Mouse (Mus musculus): ENCODE measurements around the gene Pygm. TPM values are rescaled to one million over a fixed set of nuclear protein-coding genes. Genes with fewer than 3 reads are reported as not detected.

Pygm gene
- polyA plus RNA-seq, 1 experiment from 2014 or later, result 1.8 TPM

DNA sequence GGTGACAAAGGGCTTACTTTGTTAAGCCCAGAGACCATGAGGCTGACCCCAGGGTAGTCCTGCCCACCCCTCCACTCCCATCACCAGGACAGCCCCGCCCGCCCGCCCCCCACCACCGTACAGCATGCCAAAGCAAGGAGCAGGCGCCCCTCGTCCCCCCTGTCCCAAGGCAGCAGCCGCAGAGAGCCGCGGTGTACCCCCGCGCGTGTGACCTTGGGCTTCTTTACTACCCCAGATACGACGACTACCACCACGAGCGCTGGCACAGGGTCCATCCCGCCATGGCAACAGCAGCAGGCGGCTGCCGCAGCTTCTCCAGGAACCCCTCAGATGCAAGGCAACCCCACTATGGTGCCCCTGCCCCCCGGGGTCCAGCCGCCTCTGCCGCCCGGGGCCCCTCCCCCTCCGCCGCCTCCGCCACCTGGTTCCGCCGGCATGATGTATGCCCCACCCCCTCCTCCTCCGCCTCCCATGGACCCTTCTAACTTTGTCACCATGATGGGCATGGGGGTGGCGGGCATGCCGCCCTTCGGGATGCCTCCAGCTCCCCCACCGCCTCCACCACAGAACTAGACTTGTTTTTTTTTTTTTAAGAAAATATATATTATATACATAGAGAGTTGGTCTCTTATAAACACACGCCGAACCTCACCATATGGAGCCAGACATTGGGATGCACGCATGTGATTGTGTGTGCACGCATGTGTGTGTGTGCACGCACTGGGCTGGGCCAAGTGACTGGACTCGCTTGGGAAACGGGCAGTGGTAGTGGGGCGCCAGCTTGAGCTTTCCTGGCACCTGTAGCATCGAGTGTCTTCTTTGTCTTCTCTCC lies 8.6 kb upstream of the Pygm start:
- no peak for DNase-seq (ENCODE audit: low spot score)
- 91% methylated on average over 39 of the region's 42 CpGs for WGBS

DNA sequence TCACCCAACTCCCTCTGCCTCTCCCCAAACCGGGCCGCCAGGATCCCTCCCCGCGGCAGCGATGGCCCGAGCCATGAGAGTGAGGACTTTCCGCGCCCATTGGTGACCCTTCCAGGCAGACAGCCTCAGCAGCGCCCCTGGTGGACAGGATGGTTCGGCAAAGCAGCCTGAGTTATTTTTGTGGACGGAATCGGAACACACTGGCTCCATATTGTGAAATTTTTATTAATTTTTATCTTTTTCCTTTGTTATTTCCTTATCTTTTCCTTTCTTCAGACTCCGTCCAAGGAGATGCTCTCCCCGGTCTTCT lies 8.0 kb upstream of the Pygm start:
- 81% methylated on average over 14 of the region's 14 CpGs for WGBS
- no peak for ATAC-seq (ENCODE audit: insufficient number of reproducible peaks, low FRiP score, low TSS enrichment, low read depth)
- Histone ChIP-seq H3K9me3 (ENCODE audit: control insufficient read depth, low read length) (no peaks in the 10 kb centered on the region), H3K27me3 (ENCODE audit: control insufficient read depth, insufficient read depth, low read length) (no peaks in the 10 kb centered on the region), H3K27ac (replicated peaks; ENCODE audit: low read depth, low read length) (no peak overlapping the region), H3K4me1 (ENCODE audit: control insufficient read depth, insufficient read depth, low read length) (no peaks in the 10 kb centered on the region), H3K36me3 (ENCODE audit: control insufficient read depth, insufficient read depth, low read length) (peaks cover 54% of the 10 kb centered on the region), H3K4me2 (ENCODE audit: low read depth, severe bottlenecking) (no peak overlapping the region), H3K9ac (ENCODE audit: low read length) (no peak overlapping the region), H3K4me3 (ENCODE audit: low read depth, low read length) (no peak overlapping the region)
- peak; percentile 73 for DNase-seq (ENCODE audit: low spot score)

More for the DNA sequence above, 8.6 kb upstream of the Pygm start:
- no peak for ATAC-seq (ENCODE audit: insufficient number of reproducible peaks, low FRiP score, low TSS enrichment, low read depth)
- H3K9ac ChIP-seq (ENCODE audit: low read length), result no peak overlapping the region
- no peak overlapping the region for H3K4me2 ChIP-seq (ENCODE audit: low read depth, severe bottlenecking)
- H3K27me3 ChIP-seq (ENCODE audit: control insufficient read depth, insufficient read depth, low read length), result no peaks in the 10 kb centered on the region
- no peaks in the 10 kb centered on the region for H3K4me1 ChIP-seq (ENCODE audit: control insufficient read depth, insufficient read depth, low read length)
- H3K9me3 ChIP-seq (ENCODE audit: control insufficient read depth, low read length), result no peaks in the 10 kb centered on the region
- H3K4me3 ChIP-seq (ENCODE audit: low read depth, low read length), result no peak overlapping the region
- peaks cover 58% of the 10 kb centered on the region for H3K36me3 ChIP-seq (ENCODE audit: control insufficient read depth, insufficient read depth, low read length)
- H3K27ac ChIP-seq (replicated peaks; ENCODE audit: low read depth, low read length), result no peak overlapping the region

DNA sequence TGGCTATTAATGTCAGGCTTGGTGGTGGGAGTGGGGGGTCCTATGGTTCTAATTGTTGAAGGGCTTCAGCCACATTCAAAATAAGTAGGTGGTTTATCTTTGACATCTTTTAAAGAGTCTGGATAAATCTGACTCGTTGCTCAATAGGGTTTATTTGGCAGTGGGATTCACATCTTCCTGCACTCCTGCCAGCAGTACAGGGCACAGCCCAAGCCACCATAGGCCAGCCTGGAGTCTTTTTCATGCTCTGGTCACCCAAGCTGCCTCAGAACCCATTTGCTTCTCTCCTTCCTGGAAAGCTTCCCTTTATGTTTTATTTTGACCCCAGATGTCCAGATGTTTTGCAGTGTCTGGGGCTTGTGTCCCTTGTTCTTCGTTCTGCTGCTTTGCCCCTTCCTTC lies 7.6 kb upstream of the Pygm start:
- DNase-seq (ENCODE audit: low spot score) (no peak), ATAC-seq (ENCODE audit: insufficient number of reproducible peaks, low FRiP score, low TSS enrichment, low read depth) (no peak)
- 88% methylated on average over 2 of the region's 2 CpGs for WGBS
- Histone ChIP-seq H3K27me3 (ENCODE audit: control insufficient read depth, insufficient read depth, low read length) (no peaks in the 10 kb centered on the region), H3K9ac (ENCODE audit: low read length) (no peak overlapping the region), H3K36me3 (ENCODE audit: control insufficient read depth, insufficient read depth, low read length) (peaks cover 50% of the 10 kb centered on the region), H3K4me3 (ENCODE audit: low read depth, low read length) (no peak overlapping the region), H3K27ac (replicated peaks; ENCODE audit: low read depth, low read length) (no peak overlapping the region), H3K9me3 (ENCODE audit: control insufficient read depth, low read length) (no peaks in the 10 kb centered on the region), H3K4me2 (ENCODE audit: low read depth, severe bottlenecking) (no peak overlapping the region), H3K4me1 (ENCODE audit: control insufficient read depth, insufficient read depth, low read length) (no peaks in the 10 kb centered on the region)

DNA sequence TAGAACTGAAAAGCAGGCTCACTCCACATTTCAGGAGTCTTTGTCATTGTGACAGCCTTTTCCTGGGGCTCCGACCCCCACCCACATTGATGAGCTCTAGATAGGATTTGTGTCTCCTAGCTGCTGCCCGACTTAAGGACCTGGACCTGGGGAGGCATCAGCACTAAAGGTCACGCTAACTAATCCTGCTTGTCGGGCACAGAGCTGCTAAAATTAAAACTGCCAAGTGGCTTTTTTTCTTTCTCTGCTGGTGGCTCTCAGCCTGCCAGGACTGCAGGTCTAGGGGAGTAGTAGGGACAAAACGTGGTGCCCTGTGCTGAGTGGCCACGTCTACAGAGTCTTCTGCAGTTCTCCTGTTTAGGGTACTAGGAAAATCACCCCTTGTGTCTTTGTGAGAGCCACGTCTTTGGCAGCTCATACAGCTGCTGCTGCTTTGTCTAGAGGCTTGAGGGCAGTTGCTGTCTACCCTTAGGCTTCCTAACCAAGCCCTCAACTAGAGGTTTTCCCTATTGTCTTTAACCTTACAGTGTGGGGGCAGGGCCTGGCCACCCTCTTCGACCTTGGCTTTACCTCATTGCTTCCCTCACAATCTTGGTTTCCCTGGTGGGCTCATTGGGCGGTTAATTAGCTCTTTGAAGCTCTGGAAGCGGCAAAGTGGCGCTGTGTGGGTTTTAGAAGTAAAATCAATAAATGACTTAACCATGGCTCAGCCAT lies 6.7 kb upstream of the Pygm start:
- 87% methylated on average over 11 of the region's 11 CpGs for WGBS
- Histone ChIP-seq H3K36me3 (ENCODE audit: control insufficient read depth, insufficient read depth, low read length) (peaks cover 42% of the 10 kb centered on the region), H3K27ac (replicated peaks; ENCODE audit: low read depth, low read length) (no peak overlapping the region), H3K4me2 (ENCODE audit: low read depth, severe bottlenecking) (no peak overlapping the region), H3K9me3 (ENCODE audit: control insufficient read depth, low read length) (no peaks in the 10 kb centered on the region), H3K4me1 (ENCODE audit: control insufficient read depth, insufficient read depth, low read length) (no peaks in the 10 kb centered on the region), H3K27me3 (ENCODE audit: control insufficient read depth, insufficient read depth, low read length) (no peaks in the 10 kb centered on the region), H3K4me3 (ENCODE audit: low read depth, low read length) (no peak overlapping the region), H3K9ac (ENCODE audit: low read length) (no peak overlapping the region)
- no peak for ATAC-seq (ENCODE audit: insufficient number of reproducible peaks, low FRiP score, low TSS enrichment, low read depth)
- DNase-seq (ENCODE audit: low spot score), result no peak

DNA sequence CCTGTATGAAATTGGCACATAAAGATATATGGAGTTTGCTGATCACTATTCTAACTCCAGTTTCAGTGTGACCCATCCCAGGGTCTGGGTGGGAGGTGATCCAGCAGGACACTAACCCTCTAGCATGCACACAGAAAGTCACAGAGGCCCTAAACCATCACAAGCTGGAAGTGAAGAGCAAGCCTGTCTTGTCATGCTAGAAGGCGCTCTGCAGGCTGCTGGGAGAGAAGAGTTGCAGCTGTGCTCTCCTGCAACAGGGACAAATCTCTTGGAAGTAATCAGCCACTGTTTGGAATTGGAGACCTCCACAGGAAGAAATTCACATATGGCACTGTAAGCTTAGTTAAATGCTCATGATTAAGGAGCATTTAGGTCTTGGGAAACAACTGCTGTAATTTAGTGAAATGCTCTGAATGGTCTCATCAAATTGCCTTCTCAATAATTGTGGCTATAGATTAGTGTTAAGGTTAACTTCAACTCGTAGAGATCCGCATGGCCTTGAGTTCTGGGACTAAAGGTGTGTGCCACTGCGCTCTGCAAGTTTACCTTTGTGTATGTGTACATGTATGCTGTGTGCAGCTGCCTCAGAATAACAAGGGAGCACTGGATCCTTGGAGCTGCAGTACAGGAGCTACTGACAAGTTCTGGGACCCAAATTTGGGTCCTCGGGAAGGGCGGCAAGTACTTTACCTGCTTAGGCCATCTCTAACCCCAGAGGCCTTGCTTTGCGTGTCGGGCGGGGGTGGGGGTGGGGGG lies 3.6 kb upstream of the Pygm start:
- Histone ChIP-seq H3K27me3 (ENCODE audit: control insufficient read depth, insufficient read depth, low read length) (no peaks in the 10 kb centered on the region), H3K4me3 (ENCODE audit: low read depth, low read length) (no peak overlapping the region), H3K9me3 (ENCODE audit: control insufficient read depth, low read length) (no peaks in the 10 kb centered on the region), H3K4me2 (ENCODE audit: low read depth, severe bottlenecking) (no peak overlapping the region), H3K4me1 (ENCODE audit: control insufficient read depth, insufficient read depth, low read length) (peaks cover 14% of the 10 kb centered on the region), H3K9ac (ENCODE audit: low read length) (no peak overlapping the region), H3K36me3 (ENCODE audit: control insufficient read depth, insufficient read depth, low read length) (peaks cover 14% of the 10 kb centered on the region), H3K27ac (replicated peaks; ENCODE audit: low read depth, low read length) (no peak overlapping the region)
- DNase-seq (ENCODE audit: low spot score) (no peak), ATAC-seq (ENCODE audit: insufficient number of reproducible peaks, low FRiP score, low TSS enrichment, low read depth) (no peak)
- 91% methylated on average over 9 of the region's 9 CpGs for WGBS

DNA sequence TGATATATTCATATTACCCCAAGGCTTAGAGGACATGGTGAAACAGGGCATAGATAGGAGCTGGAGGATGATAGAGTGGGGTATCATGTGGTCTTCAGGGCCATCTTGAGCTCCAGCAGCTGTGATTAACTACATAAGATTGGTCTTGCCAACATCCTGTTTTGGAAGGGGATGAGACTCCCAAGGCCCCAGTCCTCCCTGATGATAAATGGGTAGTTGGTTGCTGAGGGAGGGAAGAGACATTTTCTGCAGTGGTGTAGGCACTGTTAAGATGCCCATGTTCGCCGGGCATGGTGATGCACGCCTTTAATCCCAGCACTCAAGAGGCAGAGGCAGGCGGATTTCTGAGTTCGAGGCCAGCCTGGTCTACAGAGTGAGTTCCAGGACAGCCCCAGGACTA lies 3.0 kb upstream of the Pygm start:
- ATAC-seq (ENCODE audit: insufficient number of reproducible peaks, low FRiP score, low TSS enrichment, low read depth) (no peak), DNase-seq (ENCODE audit: low spot score) (no peak)
- Histone ChIP-seq H3K27ac (replicated peaks; ENCODE audit: low read depth, low read length) (no peak overlapping the region), H3K4me1 (ENCODE audit: control insufficient read depth, insufficient read depth, low read length) (peaks cover 14% of the 10 kb centered on the region), H3K27me3 (ENCODE audit: control insufficient read depth, insufficient read depth, low read length) (no peaks in the 10 kb centered on the region), H3K9me3 (ENCODE audit: control insufficient read depth, low read length) (no peaks in the 10 kb centered on the region), H3K4me3 (ENCODE audit: low read depth, low read length) (no peak overlapping the region), H3K36me3 (ENCODE audit: control insufficient read depth, insufficient read depth, low read length) (peaks cover 8% of the 10 kb centered on the region; the same call in 1 of the 2 replicates), H3K9ac (ENCODE audit: low read length) (no peak overlapping the region), H3K4me2 (ENCODE audit: low read depth, severe bottlenecking) (no peak overlapping the region)
- 95% methylated on average over 5 of the region's 5 CpGs for WGBS

DNA sequence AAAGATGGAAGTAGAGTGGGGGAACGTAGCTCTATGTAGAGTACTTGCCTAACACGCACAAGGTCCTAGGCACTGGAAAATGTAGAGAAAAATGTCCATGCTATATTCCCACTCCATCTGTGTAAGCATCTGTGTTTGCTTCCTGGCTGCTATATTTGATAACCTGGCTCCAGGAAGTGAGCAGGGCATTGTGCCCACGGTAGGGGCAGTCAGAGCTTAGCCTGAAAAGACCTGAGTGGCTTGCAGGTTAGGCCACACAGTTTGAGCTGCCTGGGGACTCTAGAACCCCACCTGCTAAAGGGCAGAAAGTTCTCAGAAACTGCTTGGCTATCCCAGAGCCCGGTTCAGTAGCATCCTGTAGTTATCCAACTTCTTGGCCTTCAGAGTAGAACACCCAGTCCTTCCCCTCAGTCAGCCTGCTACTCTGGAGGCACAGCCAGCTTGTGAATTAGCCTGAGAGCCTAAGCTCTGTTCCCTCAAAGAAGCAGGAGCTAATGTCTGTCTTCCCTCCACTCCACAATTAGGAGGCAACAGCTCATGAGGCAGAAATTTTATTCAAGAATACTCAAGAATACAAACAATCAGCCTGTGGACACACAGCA lies 1.8 kb upstream of the Pygm start:
- H3K9ac ChIP-seq (ENCODE audit: low read length), result no peak overlapping the region
- no peak overlapping the region for H3K4me3 ChIP-seq (ENCODE audit: low read depth, low read length)
- H3K27ac ChIP-seq (replicated peaks; ENCODE audit: low read depth, low read length), result no peak overlapping the region
- 85% methylated on average over 4 of the region's 4 CpGs for WGBS
- DNase-seq (ENCODE audit: low spot score) (no peak), ATAC-seq (ENCODE audit: insufficient number of reproducible peaks, low FRiP score, low TSS enrichment, low read depth) (no peak)
- no peak overlapping the region for H3K4me2 ChIP-seq (ENCODE audit: low read depth, severe bottlenecking)
- H3K27me3 ChIP-seq (ENCODE audit: control insufficient read depth, insufficient read depth, low read length), result no peaks in the 10 kb centered on the region
- peaks cover 2% of the 10 kb centered on the region; the same call in 1 of the 2 replicates for H3K36me3 ChIP-seq (ENCODE audit: control insufficient read depth, insufficient read depth, low read length)
- peaks cover 14% of the 10 kb centered on the region for H3K4me1 ChIP-seq (ENCODE audit: control insufficient read depth, insufficient read depth, low read length)
- no peaks in the 10 kb centered on the region for H3K9me3 ChIP-seq (ENCODE audit: control insufficient read depth, low read length)

DNA sequence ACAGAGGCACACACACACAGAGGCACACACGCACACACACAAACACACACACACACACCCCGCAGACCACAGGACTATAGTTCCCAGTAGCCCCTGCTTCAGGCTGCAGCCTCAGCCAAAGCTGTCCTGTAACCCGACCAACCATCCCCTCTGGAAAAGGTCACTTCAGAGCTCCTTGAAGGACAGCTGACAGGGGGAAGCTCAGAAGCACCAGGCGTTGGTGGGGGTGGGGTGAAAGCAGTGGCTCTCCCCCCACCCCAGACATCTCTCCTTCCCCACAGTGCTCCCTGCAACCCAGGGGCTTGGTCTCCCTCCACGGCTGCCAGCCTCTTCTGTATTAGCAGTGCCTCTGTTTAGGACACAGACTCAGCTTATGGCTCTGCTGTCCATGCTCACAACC lies 729 bp upstream of the Pygm start:
- Histone ChIP-seq H3K27me3 (ENCODE audit: control insufficient read depth, insufficient read depth, low read length) (no peaks in the 10 kb centered on the region), H3K4me3 (ENCODE audit: low read depth, low read length) (no peak overlapping the region), H3K9me3 (ENCODE audit: control insufficient read depth, low read length) (no peaks in the 10 kb centered on the region), H3K36me3 (ENCODE audit: control insufficient read depth, insufficient read depth, low read length) (no peaks in the 10 kb centered on the region), H3K27ac (replicated peaks; ENCODE audit: low read depth, low read length) (no peak overlapping the region), H3K4me1 (ENCODE audit: control insufficient read depth, insufficient read depth, low read length) (peaks cover 14% of the 10 kb centered on the region), H3K9ac (ENCODE audit: low read length) (peak overlapping the region; percentile 13; the same call in 1 of the 2 replicates), H3K4me2 (ENCODE audit: low read depth, severe bottlenecking) (no peak overlapping the region)
- ATAC-seq (ENCODE audit: insufficient number of reproducible peaks, low FRiP score, low TSS enrichment, low read depth), result no peak
- WGBS, result 46% methylated on average over 5 of the region's 5 CpGs
- DNase-seq (ENCODE audit: low spot score), result no peak

Data from limb, embryonic 11.5 days (tissue).